Mouse (Mus musculus) frontal cortex, adult 2 months (tissue): Measurements from ENCODE around the gene Umps. TPM values are rescaled to one million over a fixed set of nuclear protein-coding genes. Genes with fewer than 3 reads are reported as not detected.

Source experiments
- DNase-seq, 2 experiments: peaks; one replicate each; pipeline ENCODE4 v3.0.0; 2022; ENCODE audit warnings: low spot score in 1 of 2; ENCODE audit errors: extremely low spot score in 1 of 2
- polyA plus RNA-seq: library from polyadenylated mRNA; depleted of rRNA; stranded (reverse); fragments of >200 nt; gene quantifications from 2 replicates; pipeline ENCODE4 v1.2.3, GENCODE M21; 2012; rRNA removed

Umps gene
- 11.3 and 12.6 TPM in 2 replicates for polyA plus RNA-seq

GRCm38 (mm10) chr16:33966538-33967282 is at the start of gene Umps:
Gene Umps (minus strand): TSS chr16:33967038.
- peak; percentile 55 to 85 for DNase-seq

DNA sequence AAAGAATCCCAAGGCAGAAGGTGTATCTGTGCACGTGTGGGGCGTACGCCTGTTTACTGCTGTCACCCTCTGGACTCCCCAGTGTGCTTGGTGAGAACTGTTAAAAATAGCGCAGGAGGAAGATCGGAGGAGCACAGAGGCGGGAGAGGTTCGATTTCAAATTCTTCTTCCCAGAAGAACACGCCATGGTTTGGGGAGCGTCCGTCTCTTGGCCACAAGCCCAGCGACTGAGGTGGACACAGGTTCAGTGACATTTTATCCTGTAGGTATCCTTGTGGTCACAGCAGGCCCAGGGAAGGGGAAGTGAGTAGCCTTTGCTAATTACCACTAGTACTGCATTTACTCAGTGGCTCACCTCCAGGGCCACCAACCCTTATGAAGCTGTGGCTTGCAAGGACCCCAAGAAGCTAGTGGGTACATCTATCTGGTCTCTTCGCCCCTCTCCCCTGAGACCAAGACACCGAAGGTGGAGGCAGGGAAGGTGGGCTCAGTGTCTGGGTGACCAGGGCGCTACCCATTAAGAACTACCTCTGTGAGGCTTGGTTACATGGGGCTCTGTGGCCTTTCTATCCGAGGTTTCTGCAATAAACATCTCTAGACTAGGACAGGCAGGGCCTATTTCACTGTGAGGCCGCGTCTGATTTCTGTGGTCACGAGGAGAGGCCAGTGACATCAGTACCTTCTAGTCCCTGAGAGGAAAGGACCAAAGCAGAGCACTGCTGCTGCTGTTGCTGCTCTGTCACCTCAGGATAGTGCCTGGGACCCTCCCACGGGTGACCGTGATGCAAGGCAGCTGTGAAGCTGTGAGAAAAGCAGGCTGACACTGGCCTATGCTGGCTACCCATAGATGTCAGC is 45.4 kb upstream of the Umps start:
- DNase-seq: no peak

GRCm38 (mm10) chr16:34009567-34009966 is 42.7 kb upstream of the Umps start:
- DNase-seq: no peak

GRCm38 (mm10) chr16:34005986-34006385 is 39.1 kb upstream of the Umps start:
- no peak for DNase-seq

GRCm38 (mm10) chr16:34004128-34004578 is 37.3 kb upstream of the Umps start:
- peak in 1 of 2 experiments; percentile 61 for DNase-seq

GRCm38 (mm10) chr16:34003566-34004127 is 36.8 kb upstream of the Umps start:
- no peak for DNase-seq

GRCm38 (mm10) chr16:34000715-34001114 is 33.9 kb upstream of the Umps start:
- no peak for DNase-seq

DNA sequence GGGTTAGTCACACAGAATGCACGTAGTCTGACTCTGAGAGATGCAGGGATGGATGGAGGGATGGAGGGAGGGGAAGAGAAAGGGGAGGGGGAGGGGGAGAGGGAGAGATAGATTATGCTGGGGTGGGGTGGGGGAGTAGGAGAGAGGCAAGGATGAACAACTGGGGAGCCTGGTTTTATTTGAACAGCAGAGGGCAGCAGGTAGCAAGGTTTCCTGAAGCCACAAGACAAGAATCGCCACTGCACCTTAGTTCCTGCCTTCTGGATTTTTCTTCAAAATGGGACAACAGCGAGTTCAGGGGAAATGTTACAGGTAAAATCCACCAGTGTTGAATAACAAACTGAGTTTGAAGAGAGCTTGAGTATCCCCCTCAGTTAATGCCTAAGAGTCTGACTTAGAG is 32.5 kb upstream of the Umps start:
- peak in 1 of 2 experiments; percentile 79 for DNase-seq

DNA sequence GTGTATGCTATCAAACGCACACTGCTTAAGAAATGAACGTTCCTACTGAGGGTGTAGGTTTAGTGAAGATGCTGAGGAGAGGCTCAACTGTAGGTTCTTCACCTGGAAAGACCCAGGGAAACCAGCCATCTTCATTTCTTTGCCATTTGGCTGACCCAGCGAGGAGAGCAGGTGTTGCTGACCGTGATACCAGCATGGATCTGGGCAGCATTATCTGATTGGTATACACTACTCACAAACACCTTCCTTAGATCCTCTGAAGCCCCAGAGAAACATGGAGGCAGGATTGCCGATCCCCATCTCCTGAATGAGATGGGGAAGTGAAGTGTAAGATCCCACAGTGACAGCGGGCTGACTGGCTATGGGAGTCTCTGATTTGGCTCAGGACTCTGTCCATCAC is 31.2 kb upstream of the Umps start:
- no peak for DNase-seq

DNA sequence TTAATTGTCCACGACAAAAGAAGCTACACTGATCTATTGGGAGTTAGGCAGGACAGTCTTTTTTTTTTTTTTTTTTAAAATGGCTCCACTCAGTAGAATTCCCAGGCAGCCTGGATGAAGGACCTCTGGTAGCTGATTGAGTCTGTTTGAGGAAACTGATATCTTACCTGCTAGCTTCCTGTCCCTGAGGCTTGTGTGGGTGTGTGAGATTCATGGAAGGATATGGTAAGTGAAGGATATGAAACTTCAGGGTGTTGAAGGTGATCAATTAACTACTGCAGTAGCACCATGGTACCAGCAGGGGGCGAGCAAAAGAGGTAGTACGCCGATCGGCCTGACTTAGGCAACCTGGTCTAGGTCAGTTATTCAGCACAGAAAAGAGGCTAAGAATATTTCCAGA is 29.2 kb upstream of the Umps start:
- DNase-seq: peak in 1 of 2 experiments; percentile 67

GRCm38 (mm10) chr16:33995496-33995895 is 28.7 kb upstream of the Umps start:
- DNase-seq: no peak

- no peak for DNase-seq
These were observed 27.5 kb upstream of the Umps start for GRCm38 (mm10) chr16:33994321-33994720.

DNA sequence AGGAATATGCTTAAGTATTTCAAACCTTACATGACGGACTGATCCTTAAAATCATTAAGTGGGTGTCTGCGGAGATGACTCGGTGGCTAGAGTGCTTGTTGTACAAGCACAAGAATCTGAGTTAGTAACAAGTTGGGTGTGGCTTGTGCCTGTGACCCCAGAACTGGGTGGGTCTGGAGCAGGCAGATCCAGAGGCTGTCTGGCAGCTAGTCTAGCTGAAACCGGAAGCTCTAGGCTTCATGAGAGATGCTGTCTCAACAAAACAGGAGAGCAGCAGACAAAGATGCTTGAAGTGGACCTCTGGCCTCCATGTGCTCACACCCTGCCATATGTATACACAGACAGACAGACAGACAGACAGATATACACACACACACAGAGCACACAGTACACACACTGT is 23.9 kb upstream of the Umps start:
- no peak for DNase-seq

GRCm38 (mm10) chr16:33989106-33989505 is 22.3 kb upstream of the Umps start:
- no peak for DNase-seq

DNA sequence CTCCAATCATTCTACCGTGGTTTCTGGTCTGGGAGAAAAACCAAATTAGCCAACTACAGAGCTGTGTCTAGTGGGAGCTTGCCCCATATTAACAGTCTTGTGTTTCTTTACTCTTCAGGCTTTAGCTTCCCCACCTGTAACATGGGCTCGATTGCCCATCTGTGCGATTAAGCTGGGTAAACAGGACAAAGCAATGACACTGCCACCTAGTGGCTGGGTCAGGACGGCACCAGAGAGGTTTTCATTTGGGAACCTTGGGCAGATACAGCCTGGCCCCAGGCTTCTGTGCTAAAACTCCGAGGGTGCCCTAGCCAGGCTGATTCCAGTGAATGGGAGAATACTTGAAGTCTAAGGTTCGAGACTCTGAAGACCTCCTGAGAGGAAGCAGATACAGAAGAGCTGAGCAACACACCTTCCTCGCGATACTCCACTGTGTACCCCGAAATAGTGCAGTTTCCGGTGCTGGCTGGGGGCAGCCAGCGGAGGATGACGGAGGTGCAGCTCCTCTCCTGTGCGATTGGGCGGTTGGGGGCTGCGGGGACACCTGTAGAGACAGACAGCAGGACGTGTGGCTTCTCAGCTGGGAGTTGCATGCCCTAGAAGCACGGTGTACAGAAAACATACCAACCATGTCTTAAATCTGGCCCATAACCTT is 21.6 kb upstream of the Umps start:
- DNase-seq: peak in 1 of 2 experiments; percentile 69

- DNase-seq: no peak
These were observed 20.2 kb upstream of the Umps start for GRCm38 (mm10) chr16:33986993-33987392.

DNA sequence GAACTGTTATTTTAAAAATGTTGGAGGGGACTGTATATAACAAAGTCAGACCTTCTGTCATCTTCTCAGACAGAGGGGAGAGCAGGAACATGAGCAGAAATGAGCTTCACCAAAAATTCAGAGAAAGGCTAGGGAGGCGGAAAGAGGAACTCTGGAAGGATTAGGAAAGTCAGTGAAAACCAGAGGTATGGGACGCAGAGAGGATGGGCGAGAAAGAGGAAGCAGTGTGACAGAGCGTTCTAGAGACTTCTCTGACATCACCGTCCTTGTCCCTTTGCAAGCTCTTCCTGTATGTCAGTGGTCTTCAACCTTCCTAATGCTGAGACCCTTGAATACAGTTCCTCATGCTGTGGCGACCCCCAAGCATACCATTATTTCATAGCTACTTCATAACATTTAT is 18.5 kb upstream of the Umps start:
- no peak for DNase-seq

DNA sequence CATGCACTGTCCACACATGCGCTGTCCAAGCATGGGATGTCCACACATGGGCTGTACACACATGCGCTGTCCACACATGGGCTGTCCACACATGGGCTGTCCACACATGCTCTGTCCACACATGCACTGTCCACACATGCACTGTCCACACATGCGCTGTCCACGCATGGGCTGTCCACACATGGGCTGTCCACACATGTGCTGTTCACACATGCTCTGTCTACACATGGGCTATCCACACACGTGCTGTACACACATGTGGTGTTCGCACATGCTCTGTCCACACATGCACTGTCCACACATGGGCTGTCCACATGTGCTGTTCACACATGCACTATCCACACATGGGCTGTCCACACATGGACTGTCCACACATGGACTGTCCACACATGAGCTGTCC is 16.9 kb upstream of the Umps start:
- DNase-seq: no peak

DNA sequence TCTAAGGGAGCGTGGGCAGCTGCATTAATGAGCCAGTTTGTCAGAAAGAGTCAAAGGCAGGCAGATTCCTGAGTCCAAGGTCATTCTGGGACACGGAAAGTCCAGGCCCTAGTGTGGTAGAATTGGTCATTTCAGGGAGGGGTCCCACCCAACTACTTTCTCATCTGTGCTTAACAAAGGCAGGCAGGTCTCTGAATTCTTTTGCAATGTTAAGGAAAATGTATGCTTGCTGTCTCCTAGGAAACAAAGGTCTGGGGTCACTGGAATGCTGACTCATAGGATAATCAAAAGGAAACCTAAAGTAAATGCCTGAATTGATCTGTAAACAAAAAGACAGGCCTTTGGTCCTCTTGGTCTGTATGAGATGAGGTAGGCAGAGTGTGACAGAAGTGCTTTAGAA is 13.0 kb upstream of the Umps start:
- DNase-seq: no peak

DNA sequence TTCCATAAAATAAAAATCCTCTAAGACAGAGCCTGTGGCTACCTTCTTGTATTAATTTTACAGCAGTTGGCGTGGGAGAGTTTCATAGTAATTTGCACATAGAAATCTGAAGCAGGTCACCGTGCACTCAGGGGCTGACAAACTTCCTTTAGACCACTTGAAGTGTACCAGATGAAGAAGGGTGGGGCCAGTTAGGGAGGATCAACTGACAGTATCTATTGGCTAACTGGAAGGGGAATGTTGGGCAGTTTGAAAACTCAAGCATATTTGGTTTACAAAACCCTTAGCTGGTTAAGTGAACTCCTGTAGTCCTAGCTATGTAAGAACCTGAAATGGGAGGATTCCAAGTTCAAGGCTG is 424 bp upstream of the Umps start:
- DNase-seq: no peak
